Mouse (Mus musculus): ENCODE data around the gene Espn. TPM values are rescaled to one million over a fixed set of nuclear protein-coding genes. Genes with fewer than 3 reads are reported as not detected.

The Espn gene
- 0.79 TPM for polyA plus RNA-seq (2015; fragmentation: Illumina TruSeq; extraction: RNeasy Lipid Tissue Mini Kit (QIAGEN cat#74804); ENCODE audit: insufficient read depth, low replicate concordance)

GRCm38 (mm10) chr4:152151966-152152544 is at the start of gene Espn:
Gene Espn, minus strand, starts transcription at chr4:152152371.

GRCm38 (mm10) chr4:152177537-152178343 is 25.6 kb upstream of the Espn start, which contains the start of gene Acot7:
Gene Acot7, plus strand, starts transcription at chr4:152178134.

GRCm38 (mm10) chr4:152158585-152159284 is 6.6 kb upstream of the Espn start, which contains the start of gene Hes2:
Gene Hes2, plus strand, starts transcription at chr4:152158867.

GRCm38 (mm10) chr4:152115921-152116612 is 36.1 kb downstream of the Espn start, which contains the start of gene Tnfrsf25:
Gene Tnfrsf25, plus strand, starts transcription at chr4:152115934.

GRCm38 (mm10) chr4:152072121-152072601 is 80.0 kb downstream of the Espn start, which contains the start of gene Plekhg5:
Gene Plekhg5, plus strand, starts transcription at chr4:152072498.

Other genes with a start within 250 kb of the Espn start
- gene Dnajc11, start 218.7 kb downstream of the Espn start, polyA plus RNA-seq (2015; fragmentation: Illumina TruSeq; extraction: RNeasy Lipid Tissue Mini Kit (QIAGEN cat#74804); ENCODE audit: insufficient read depth, low replicate concordance), result 55.6 TPM
- 7.9 TPM for gene Thap3, start 163.4 kb downstream of the Espn start, polyA plus RNA-seq (2015; fragmentation: Illumina TruSeq; extraction: RNeasy Lipid Tissue Mini Kit (QIAGEN cat#74804); ENCODE audit: insufficient read depth, low replicate concordance)
- 6.4 TPM for gene Phf13, start 156.1 kb downstream of the Espn start, polyA plus RNA-seq (2015; fragmentation: Illumina TruSeq; extraction: RNeasy Lipid Tissue Mini Kit (QIAGEN cat#74804); ENCODE audit: insufficient read depth, low replicate concordance)
- gene Klhl21, start 143.6 kb downstream of the Espn start, polyA plus RNA-seq (2015; fragmentation: Illumina TruSeq; extraction: RNeasy Lipid Tissue Mini Kit (QIAGEN cat#74804); ENCODE audit: insufficient read depth, low replicate concordance), result 7.9 TPM
- gene Zbtb48, start 124.7 kb downstream of the Espn start, polyA plus RNA-seq (2015; fragmentation: Illumina TruSeq; extraction: RNeasy Lipid Tissue Mini Kit (QIAGEN cat#74804); ENCODE audit: insufficient read depth, low replicate concordance), result 9.2 TPM
- gene Tas1r1, start 113.8 kb downstream of the Espn start, polyA plus RNA-seq (2015; fragmentation: Illumina TruSeq; extraction: RNeasy Lipid Tissue Mini Kit (QIAGEN cat#74804); ENCODE audit: insufficient read depth, low replicate concordance), result not detected
- 29.8 TPM for gene Nol9, start 113.0 kb downstream of the Espn start, polyA plus RNA-seq (2015; fragmentation: Illumina TruSeq; extraction: RNeasy Lipid Tissue Mini Kit (QIAGEN cat#74804); ENCODE audit: insufficient read depth, low replicate concordance)
- 1.6 TPM for gene Plekhg5, start 79.9 kb downstream of the Espn start, polyA plus RNA-seq (2015; fragmentation: Illumina TruSeq; extraction: RNeasy Lipid Tissue Mini Kit (QIAGEN cat#74804); ENCODE audit: insufficient read depth, low replicate concordance)
- gene Tnfrsf25, start 36.4 kb downstream of the Espn start, polyA plus RNA-seq (2015; fragmentation: Illumina TruSeq; extraction: RNeasy Lipid Tissue Mini Kit (QIAGEN cat#74804); ENCODE audit: insufficient read depth, low replicate concordance), result 5.4 TPM
- 0.08 TPM for gene Hes2, start 6.5 kb upstream of the Espn start, polyA plus RNA-seq (2015; fragmentation: Illumina TruSeq; extraction: RNeasy Lipid Tissue Mini Kit (QIAGEN cat#74804); ENCODE audit: insufficient read depth, low replicate concordance)
- gene Acot7, start 25.8 kb upstream of the Espn start, polyA plus RNA-seq (2015; fragmentation: Illumina TruSeq; extraction: RNeasy Lipid Tissue Mini Kit (QIAGEN cat#74804); ENCODE audit: insufficient read depth, low replicate concordance), result 10.9 TPM
- 2.8 TPM for gene Gpr153, start 121.9 kb upstream of the Espn start, polyA plus RNA-seq (2015; fragmentation: Illumina TruSeq; extraction: RNeasy Lipid Tissue Mini Kit (QIAGEN cat#74804); ENCODE audit: insufficient read depth, low replicate concordance)
- not detected for gene Hes3, start 139.3 kb upstream of the Espn start, polyA plus RNA-seq (2015; fragmentation: Illumina TruSeq; extraction: RNeasy Lipid Tissue Mini Kit (QIAGEN cat#74804); ENCODE audit: insufficient read depth, low replicate concordance)
- gene Icmt, start 144.9 kb upstream of the Espn start, polyA plus RNA-seq (2015; fragmentation: Illumina TruSeq; extraction: RNeasy Lipid Tissue Mini Kit (QIAGEN cat#74804); ENCODE audit: insufficient read depth, low replicate concordance), result 19.9 TPM
- gene Rnf207, start 166.6 kb upstream of the Espn start, polyA plus RNA-seq (2015; fragmentation: Illumina TruSeq; extraction: RNeasy Lipid Tissue Mini Kit (QIAGEN cat#74804); ENCODE audit: insufficient read depth, low replicate concordance), result not detected
- 1,802 TPM for gene Rpl22, start 173.4 kb upstream of the Espn start, polyA plus RNA-seq (2015; fragmentation: Illumina TruSeq; extraction: RNeasy Lipid Tissue Mini Kit (QIAGEN cat#74804); ENCODE audit: insufficient read depth, low replicate concordance)
- 0.06 TPM for gene Chd5, start 186.3 kb upstream of the Espn start, polyA plus RNA-seq (2015; fragmentation: Illumina TruSeq; extraction: RNeasy Lipid Tissue Mini Kit (QIAGEN cat#74804); ENCODE audit: insufficient read depth, low replicate concordance)